Mouse (Mus musculus): ENCODE measurements around the gene Smyd4. TPM values are rescaled to one million over a fixed set of nuclear protein-coding genes. Genes with fewer than 3 reads are reported as not detected.

Smyd4 gene
- polyA plus RNA-seq, 1 experiment from 2014 or later = 10.9 TPM

- 89% methylated on average over 3 of the region's 3 CpGs for WGBS
- no peak for ATAC-seq (ENCODE audit: insufficient read depth, low FRiP score, low read depth)
- no peaks in the 10 kb centered on the region for H3K36me3 ChIP-seq
Observed at GRCm38 (mm10) chr11:75423091-75423490, 74.9 kb downstream of the Smyd4 start.

GRCm38 (mm10) chr11:75424033-75424432, 75.8 kb downstream of the Smyd4 start:
- Histone ChIP-seq H3K4me3 (replicated peaks) (no peak overlapping the region), H3K4me1 (peaks cover 9% of the 10 kb centered on the region), H3K9me3 (no peaks in the 10 kb centered on the region), H3K27me3 (replicated peaks) (no peaks in the 10 kb centered on the region), H3K9ac (no peak overlapping the region), H3K36me3 (no peaks in the 10 kb centered on the region), H3K4me2 (no peak overlapping the region), H3K27ac (no peak overlapping the region)
- ATAC-seq (ENCODE audit: insufficient read depth, low FRiP score, low read depth) = no peak
- 84% methylated on average over 9 of the region's 9 CpGs for WGBS

More at GRCm38 (mm10) chr11:75423091-75423490, 74.9 kb downstream of the Smyd4 start:
- no peaks in the 10 kb centered on the region for H3K27me3 ChIP-seq (replicated peaks)
- no peak overlapping the region for H3K27ac ChIP-seq
- no peak overlapping the region for H3K4me2 ChIP-seq
- no peak overlapping the region for H3K9ac ChIP-seq
- H3K4me1 ChIP-seq = peaks cover 9% of the 10 kb centered on the region
- H3K9me3 ChIP-seq = no peaks in the 10 kb centered on the region
- no peak overlapping the region for H3K4me3 ChIP-seq (replicated peaks)

DNA sequence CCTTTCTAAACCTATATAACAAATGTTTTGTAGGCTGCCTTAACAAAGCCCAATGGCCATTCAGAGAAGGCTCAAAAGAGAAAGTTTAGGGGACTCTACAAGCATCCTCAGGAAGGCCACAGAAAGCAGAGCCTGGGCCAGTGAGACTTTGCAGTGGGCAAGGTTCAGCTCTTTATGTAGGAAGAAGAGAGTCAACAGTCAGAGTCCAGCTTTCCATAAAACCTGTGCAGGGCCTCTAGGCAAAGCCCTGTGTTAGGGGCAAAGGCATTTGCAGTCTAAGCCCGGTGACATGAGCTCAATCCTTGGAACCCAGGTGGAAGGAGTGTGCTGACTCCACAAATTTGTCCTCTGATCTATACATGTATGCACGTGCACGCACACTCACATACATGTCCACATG, 76.2 kb downstream of the Smyd4 start:
- H3K9ac ChIP-seq = no peak overlapping the region
- ATAC-seq (ENCODE audit: insufficient read depth, low FRiP score, low read depth) = no peak
- WGBS = 91% methylated on average over 3 of the region's 3 CpGs

GRCm38 (mm10) chr11:75429019-75429705, 80.9 kb downstream of the Smyd4 start:
- H3K4me3 ChIP-seq (replicated peaks) = no peak overlapping the region
- no peaks in the 10 kb centered on the region for H3K36me3 ChIP-seq
- no peaks in the 10 kb centered on the region for H3K27me3 ChIP-seq (replicated peaks)
- no peak overlapping the region for H3K4me2 ChIP-seq
- no peak for ATAC-seq (ENCODE audit: insufficient read depth, low FRiP score, low read depth)
- no peak overlapping the region for H3K9ac ChIP-seq
- no peaks in the 10 kb centered on the region for H3K4me1 ChIP-seq
- no peaks in the 10 kb centered on the region for H3K9me3 ChIP-seq
- no peak overlapping the region for H3K27ac ChIP-seq
- WGBS = 71% methylated on average over 9 of the region's 9 CpGs

More for the DNA sequence above, 76.2 kb downstream of the Smyd4 start:
- Histone ChIP-seq H3K4me3 (replicated peaks) (no peak overlapping the region), H3K9me3 (no peaks in the 10 kb centered on the region), H3K27ac (no peak overlapping the region), H3K36me3 (no peaks in the 10 kb centered on the region), H3K27me3 (replicated peaks) (no peaks in the 10 kb centered on the region), H3K4me2 (no peak overlapping the region), H3K4me1 (peaks cover 9% of the 10 kb centered on the region)

GRCm38 (mm10) chr11:75431307-75431706, 83.1 kb downstream of the Smyd4 start:
- ATAC-seq (ENCODE audit: insufficient read depth, low FRiP score, low read depth) = no peak
- 87% methylated on average over 11 of the region's 11 CpGs for WGBS
- no peaks in the 10 kb centered on the region for H3K27me3 ChIP-seq (replicated peaks)
- H3K9me3 ChIP-seq = no peaks in the 10 kb centered on the region
- H3K36me3 ChIP-seq = no peaks in the 10 kb centered on the region
- no peak overlapping the region for H3K27ac ChIP-seq
- no peak overlapping the region for H3K9ac ChIP-seq
- no peak overlapping the region for H3K4me2 ChIP-seq
- no peaks in the 10 kb centered on the region for H3K4me1 ChIP-seq
- H3K4me3 ChIP-seq (replicated peaks) = no peak overlapping the region

- Histone ChIP-seq H3K4me3 (replicated peaks) (no peak overlapping the region), H3K27ac (no peak overlapping the region), H3K9me3 (no peaks in the 10 kb centered on the region), H3K36me3 (no peaks in the 10 kb centered on the region), H3K27me3 (replicated peaks) (no peaks in the 10 kb centered on the region), H3K9ac (no peak overlapping the region), H3K4me2 (no peak overlapping the region), H3K4me1 (no peaks in the 10 kb centered on the region)
- WGBS = 85% methylated on average over 5 of the region's 5 CpGs
- no peak for ATAC-seq (ENCODE audit: insufficient read depth, low FRiP score, low read depth)
Observed at GRCm38 (mm10) chr11:75434138-75434537, 85.9 kb downstream of the Smyd4 start.

DNA sequence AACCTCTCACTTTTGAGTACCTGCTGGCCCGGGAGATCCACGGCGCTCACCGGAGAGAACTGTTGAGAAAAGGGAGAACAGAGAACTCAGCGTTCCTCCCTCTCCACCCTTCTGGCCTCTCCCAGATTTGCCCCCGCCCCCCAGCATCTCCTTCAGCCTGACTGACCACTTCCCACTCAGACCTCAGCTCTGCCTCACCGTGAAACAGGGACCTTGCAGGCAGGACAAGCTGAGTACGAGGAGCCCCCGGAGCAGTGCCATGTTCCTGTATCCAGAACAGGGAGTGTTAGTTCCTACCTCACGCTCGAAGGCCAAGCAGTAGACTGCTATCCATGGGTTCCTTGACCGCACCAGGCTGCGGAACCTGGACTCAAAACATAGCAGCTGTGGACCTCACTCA, 90.0 kb downstream of the Smyd4 start:
- H3K4me1 ChIP-seq = no peaks in the 10 kb centered on the region
- H3K27me3 ChIP-seq (replicated peaks) = no peaks in the 10 kb centered on the region
- H3K4me2 ChIP-seq = no peak overlapping the region
- H3K27ac ChIP-seq = no peak overlapping the region
- no peaks in the 10 kb centered on the region for H3K9me3 ChIP-seq
- no peak for ATAC-seq (ENCODE audit: insufficient read depth, low FRiP score, low read depth)
- peaks cover 4% of the 10 kb centered on the region; the same call in 1 of the 2 replicates for H3K36me3 ChIP-seq
- H3K4me3 ChIP-seq (replicated peaks) = no peak overlapping the region
- H3K9ac ChIP-seq = no peak overlapping the region
- 70% methylated on average over 13 of the region's 13 CpGs for WGBS

GRCm38 (mm10) chr11:75438804-75439203, 90.6 kb downstream of the Smyd4 start:
- Histone ChIP-seq H3K27me3 (replicated peaks) (no peaks in the 10 kb centered on the region), H3K4me3 (replicated peaks) (peak overlapping the region; percentile 3; the same call in 1 of the 2 replicates), H3K36me3 (peaks cover 4% of the 10 kb centered on the region; the same call in 1 of the 2 replicates), H3K9me3 (no peaks in the 10 kb centered on the region), H3K9ac (no peak overlapping the region), H3K4me2 (peak overlapping the region; percentile 21; the same call in 1 of the 2 replicates), H3K27ac (peak overlapping the region; percentile 17; the same call in 1 of the 2 replicates), H3K4me1 (no peaks in the 10 kb centered on the region)
- WGBS = 80% methylated on average over 3 of the region's 3 CpGs
- ATAC-seq (ENCODE audit: insufficient read depth, low FRiP score, low read depth) = no peak

DNA sequence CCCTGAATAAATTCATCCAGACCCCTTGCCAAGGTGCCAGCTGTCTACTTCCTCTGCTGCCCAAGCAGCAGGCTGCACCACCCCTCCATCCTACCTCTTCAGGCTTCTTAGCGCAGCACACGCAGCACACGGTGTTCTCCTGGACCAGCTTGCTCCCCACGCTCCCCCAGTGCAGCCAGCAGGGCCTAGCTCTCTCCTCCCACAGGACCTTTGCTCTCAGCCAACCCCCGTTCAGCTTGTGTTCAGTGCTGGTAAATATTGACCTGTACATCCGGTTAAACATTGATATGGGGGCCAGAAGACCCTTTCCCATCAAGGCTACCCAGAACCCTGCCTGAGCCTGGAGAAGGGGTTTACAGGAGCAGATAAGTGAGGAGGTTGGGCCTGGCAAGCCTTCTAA, 91.1 kb downstream of the Smyd4 start, which contains the start of gene Serpinf2:
TSS of gene Serpinf2 (minus strand) at position 229 of the 400 bp plus-strand sequence.
- peak; percentile 77 for ATAC-seq (ENCODE audit: insufficient read depth, low FRiP score, low read depth)
- H3K36me3 ChIP-seq = peaks cover 4% of the 10 kb centered on the region; the same call in 1 of the 2 replicates
- H3K4me2 ChIP-seq = peak within 1 kb of the TSS; percentile 21; the same call in 1 of the 2 replicates
- peak within 1 kb of the TSS; percentile 17; the same call in 1 of the 2 replicates for H3K27ac ChIP-seq
- H3K4me3 ChIP-seq (replicated peaks) = peak within 1 kb of the TSS; percentile 3; the same call in 1 of the 2 replicates
- no peaks in the 10 kb centered on the region for H3K4me1 ChIP-seq
- no peak within 1 kb of the TSS for H3K9ac ChIP-seq
- H3K27me3 ChIP-seq (replicated peaks) = no peaks in the 10 kb centered on the region
- H3K9me3 ChIP-seq = no peaks in the 10 kb centered on the region
- 60% methylated on average over 6 of the region's 6 CpGs for WGBS

DNA sequence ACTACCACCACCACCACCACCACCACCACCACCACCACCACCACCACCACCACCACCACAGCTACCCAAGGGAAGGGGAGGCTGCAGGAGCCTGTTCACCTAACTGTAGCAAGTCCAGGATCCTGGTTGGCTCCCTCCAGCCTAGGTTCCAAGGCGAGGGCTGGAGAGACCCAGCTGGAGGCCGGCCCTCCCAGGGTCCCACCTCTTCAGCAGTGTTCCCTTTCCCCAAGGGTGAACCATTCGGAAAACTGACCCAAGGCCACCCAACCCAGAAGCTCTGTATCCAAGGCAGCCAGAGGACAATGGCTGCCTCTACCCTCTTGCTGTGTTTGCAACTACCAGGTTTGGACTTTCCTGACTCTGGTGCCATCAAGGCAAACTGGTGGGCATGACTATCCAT, 91.7 kb downstream of the Smyd4 start:
- H3K27me3 ChIP-seq (replicated peaks) = no peaks in the 10 kb centered on the region
- no peak overlapping the region for H3K4me2 ChIP-seq
- ATAC-seq (ENCODE audit: insufficient read depth, low FRiP score, low read depth) = no peak
- H3K9ac ChIP-seq = no peak overlapping the region
- no peak overlapping the region for H3K27ac ChIP-seq
- peaks cover 7% of the 10 kb centered on the region; the same call in 1 of the 2 replicates for H3K36me3 ChIP-seq
- no peaks in the 10 kb centered on the region for H3K4me1 ChIP-seq
- no peak overlapping the region for H3K4me3 ChIP-seq (replicated peaks)
- 95% methylated on average over 3 of the region's 3 CpGs for WGBS
- H3K9me3 ChIP-seq = no peaks in the 10 kb centered on the region

GRCm38 (mm10) chr11:75441034-75441433, 92.8 kb downstream of the Smyd4 start:
- H3K4me2 ChIP-seq = no peak overlapping the region
- no peaks in the 10 kb centered on the region for H3K27me3 ChIP-seq (replicated peaks)
- H3K9ac ChIP-seq = no peak overlapping the region
- H3K4me1 ChIP-seq = no peaks in the 10 kb centered on the region
- peaks cover 7% of the 10 kb centered on the region for H3K36me3 ChIP-seq
- no peaks in the 10 kb centered on the region for H3K9me3 ChIP-seq
- 83% methylated on average over 7 of the region's 7 CpGs for WGBS
- H3K4me3 ChIP-seq (replicated peaks) = no peak overlapping the region
- H3K27ac ChIP-seq = no peak overlapping the region
- no peak for ATAC-seq (ENCODE audit: insufficient read depth, low FRiP score, low read depth)

DNA sequence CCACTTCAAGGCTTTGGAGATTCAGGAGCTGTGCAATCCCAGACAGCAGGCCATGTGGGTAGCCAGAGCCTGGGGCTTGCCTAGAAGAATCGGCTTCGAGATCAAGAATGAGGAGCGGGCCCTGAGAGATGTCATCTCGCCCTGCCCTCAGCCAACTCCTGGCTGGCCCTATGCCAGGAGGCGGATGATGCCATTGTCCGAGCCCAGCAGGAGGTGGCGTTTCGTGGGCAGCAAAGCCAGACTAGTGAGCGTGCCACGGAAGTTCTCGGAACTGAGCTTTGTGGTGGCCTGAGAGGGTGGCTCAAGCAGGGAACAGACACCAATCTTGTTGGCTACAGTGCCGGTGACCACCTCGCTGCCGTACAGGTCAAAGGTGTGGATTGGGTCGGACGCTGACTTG, 93.4 kb downstream of the Smyd4 start:
- WGBS = 93% methylated on average over 16 of the region's 16 CpGs
- Histone ChIP-seq H3K4me3 (replicated peaks) (no peak overlapping the region), H3K27me3 (replicated peaks) (no peaks in the 10 kb centered on the region), H3K36me3 (peaks cover 7% of the 10 kb centered on the region), H3K27ac (no peak overlapping the region), H3K4me1 (no peaks in the 10 kb centered on the region), H3K9me3 (no peaks in the 10 kb centered on the region), H3K9ac (no peak overlapping the region), H3K4me2 (no peak overlapping the region)
- ATAC-seq (ENCODE audit: insufficient read depth, low FRiP score, low read depth) = no peak

Measured in stomach, embryonic 15.5 days (tissue).